Mouse (Mus musculus) ES-Bruce4 (cell line): Measurements from ENCODE around the gene 6430531B16Rik. TPM values are rescaled to one million over a fixed set of nuclear protein-coding genes. Genes with fewer than 3 reads are reported as not detected.
A peak's percentile ranks its signal among the peaks of the same experiment; 100 is the strongest.

Source experiments
- H3K27ac ChIP-seq: 2 replicates; pipeline ENCODE4 v1.5.1; 2012; ENCODE audit warnings: low read length, inconsistent platforms; ENCODE audit not compliant: insufficient read depth
- H3K27me3 ChIP-seq: 2 replicates; pipeline ENCODE4 v1.6.1; 2012; ENCODE audit warnings: mild to moderate bottlenecking, low read length, inconsistent platforms; ENCODE audit not compliant: control insufficient read depth, poor library complexity, insufficient read depth, severe bottlenecking
- H3K36me3 ChIP-seq: 2 replicates; pipeline ENCODE4 v1.6.1; 2012; ENCODE audit warnings: inconsistent platforms, mild to moderate bottlenecking, low read length, moderate library complexity; ENCODE audit not compliant: control insufficient read depth, poor library complexity, insufficient read depth, severe bottlenecking
- H3K4me1 ChIP-seq: one replicate; pipeline ENCODE4 v1.8.1; 2011; ENCODE audit warnings: low read length; ENCODE audit not compliant: control insufficient read depth, insufficient read depth
- H3K4me3 ChIP-seq: 2 replicates; pipeline ENCODE4 v1.5.1; 2011; ENCODE audit warnings: low read depth, mild to moderate bottlenecking, low read length
- H3K9ac ChIP-seq: 2 replicates; pipeline ENCODE4 v1.6.1; 2012; ENCODE audit warnings: low read depth, mild to moderate bottlenecking, inconsistent platforms; ENCODE audit not compliant: poor library complexity, severe bottlenecking
- H3K9me3 ChIP-seq: replicated peaks from 2 replicates; pipeline ENCODE4 v1.6.1; 2012; ENCODE audit warnings: mild to moderate bottlenecking, low read length, inconsistent platforms; ENCODE audit not compliant: control insufficient read depth, poor library complexity, insufficient read depth, severe bottlenecking
- CTCF ChIP-seq: IDR thresholded peaks from one replicate; pipeline ENCODE4 v1.8.1; 2011; ENCODE audit warnings: low read depth, low read length
- EP300 ChIP-seq: IDR thresholded peaks from 2 replicates; pipeline ENCODE4 v1.6.1; 2011; ENCODE audit warnings: low read depth, low read length; ENCODE audit not compliant: insufficient read depth
- POLR2A ChIP-seq: IDR thresholded peaks from one replicate; pipeline ENCODE4 v1.8.1; 2011; ENCODE audit warnings: low read length; ENCODE audit not compliant: insufficient read depth
- polyA plus RNA-seq: library from polyadenylated mRNA; stranded (reverse); fragments of >200 nt; gene quantifications from 2 replicates; pipeline ENCODE4 v1.2.4, GENCODE M21; 2011; ENCODE audit warnings: low read depth; ENCODE audit not compliant: missing spikeins, insufficient read depth, insufficient read length

The 6430531B16Rik gene
- polyA plus RNA-seq, 1 experiment = 3.9 TPM

- Histone ChIP-seq H3K9me3 (no peaks in the 10 kb centered on the region), H3K27ac (peak overlapping the region; percentile 98), H3K4me1 (peaks cover 5% of the 10 kb centered on the region), H3K27me3 (no peaks in the 10 kb centered on the region), H3K9ac (peak overlapping the region; percentile 77), H3K4me3 (peak overlapping the region; percentile 77), H3K36me3 (peaks cover 14% of the 10 kb centered on the region)
- TF ChIP-seq POLR2A = peak; percentile 8
- TF ChIP-seq CTCF = no peak
- TF ChIP-seq EP300 = peak; percentile 75; the same call in 1 of the 2 replicates
Observed at GRCm38 (mm10) chr7:139946032-139946431, 32.5 kb downstream of the 6430531B16Rik start.

- TF ChIP-seq CTCF = no peak
- peak; percentile 99 for TF ChIP-seq EP300
- H3K9me3 ChIP-seq = no peaks in the 10 kb centered on the region
- no peaks in the 10 kb centered on the region for H3K27me3 ChIP-seq
- H3K9ac ChIP-seq = peak overlapping the region; percentile 87
- peaks cover 5% of the 10 kb centered on the region for H3K4me1 ChIP-seq
- peaks cover 14% of the 10 kb centered on the region for H3K36me3 ChIP-seq
- H3K4me3 ChIP-seq = peak overlapping the region; percentile 82
- peak overlapping the region; percentile 98 for H3K27ac ChIP-seq
Observed at GRCm38 (mm10) chr7:139945516-139945915, 33.0 kb downstream of the 6430531B16Rik start.

DNA sequence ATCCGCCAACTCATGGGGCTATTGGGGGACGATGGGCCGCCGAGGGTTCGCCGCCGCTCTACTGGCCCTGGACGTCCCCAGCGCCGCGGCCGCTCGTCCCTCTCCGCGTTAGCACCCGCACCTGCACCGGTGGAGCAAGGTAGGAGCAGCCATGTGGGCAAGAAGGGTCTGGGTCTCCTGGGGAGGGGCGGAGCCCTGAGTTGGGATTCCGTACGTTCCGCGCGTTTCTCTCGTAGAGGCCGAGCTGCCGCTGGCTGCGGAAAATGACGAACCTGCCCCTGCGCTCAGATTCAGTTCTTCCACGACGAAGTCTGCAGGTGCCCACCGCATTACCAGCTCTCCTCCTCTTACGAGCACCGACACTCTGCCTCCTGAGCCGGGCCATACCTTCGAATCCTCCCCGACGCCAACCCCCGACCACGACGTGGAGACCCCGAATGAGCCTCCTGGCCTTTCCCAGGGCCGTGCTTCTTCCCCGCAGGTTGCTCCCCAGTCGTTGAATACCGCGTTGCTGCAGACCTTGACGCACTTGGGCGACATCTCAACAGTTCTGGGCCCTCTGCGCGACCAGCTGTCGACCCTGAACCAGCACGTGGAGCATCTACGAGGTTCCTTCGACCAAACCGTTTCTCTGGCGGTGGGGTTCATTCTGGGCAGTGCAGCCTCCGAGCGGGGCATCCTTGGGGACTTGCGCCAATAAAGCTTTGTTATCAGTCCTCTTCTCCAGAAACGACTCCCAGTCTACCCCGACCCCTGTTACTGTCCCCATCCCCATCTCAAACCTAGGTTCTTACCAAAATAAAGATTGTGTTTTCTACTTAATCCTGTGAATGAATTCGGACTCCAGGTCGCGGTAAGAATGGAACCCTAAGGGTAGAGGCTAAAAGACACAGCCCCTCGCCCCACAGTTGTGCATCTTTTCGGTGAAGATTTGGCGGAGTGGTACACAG lies 34.0 kb downstream of the 6430531B16Rik start:
- no peaks in the 10 kb centered on the region for H3K9me3 ChIP-seq
- no peaks in the 10 kb centered on the region for H3K27me3 ChIP-seq
- peak overlapping the region; percentile 90 for H3K27ac ChIP-seq

GRCm38 (mm10) chr7:139943674-139944281 lies 34.8 kb downstream of the 6430531B16Rik start, which contains the start of gene Utf1:
Utf1 (plus strand) TSS chr7:139943789.
- H3K27ac ChIP-seq = peak within 1 kb of the TSS; percentile 90
- H3K36me3 ChIP-seq = peaks cover 14% of the 10 kb centered on the region
- H3K9ac ChIP-seq = peak within 1 kb of the TSS; percentile 87
- peak within 1 kb of the TSS; percentile 82 for H3K4me3 ChIP-seq
- no peaks in the 10 kb centered on the region for H3K9me3 ChIP-seq
- H3K27me3 ChIP-seq = no peaks in the 10 kb centered on the region
- peaks cover 6% of the 10 kb centered on the region for H3K4me1 ChIP-seq
- TF ChIP-seq CTCF = no peak
- peak; percentile 97 for TF ChIP-seq POLR2A
- peak; percentile 62; the same call in 1 of the 2 replicates for TF ChIP-seq EP300

More for the DNA sequence above, 34.0 kb downstream of the 6430531B16Rik start:
- Histone ChIP-seq H3K4me1 (peaks cover 5% of the 10 kb centered on the region), H3K9ac (peak overlapping the region; percentile 87), H3K36me3 (peaks cover 14% of the 10 kb centered on the region), H3K4me3 (peak overlapping the region; percentile 82)
- TF ChIP-seq POLR2A = no peak
- TF ChIP-seq CTCF = no peak
- no peak for TF ChIP-seq EP300

DNA sequence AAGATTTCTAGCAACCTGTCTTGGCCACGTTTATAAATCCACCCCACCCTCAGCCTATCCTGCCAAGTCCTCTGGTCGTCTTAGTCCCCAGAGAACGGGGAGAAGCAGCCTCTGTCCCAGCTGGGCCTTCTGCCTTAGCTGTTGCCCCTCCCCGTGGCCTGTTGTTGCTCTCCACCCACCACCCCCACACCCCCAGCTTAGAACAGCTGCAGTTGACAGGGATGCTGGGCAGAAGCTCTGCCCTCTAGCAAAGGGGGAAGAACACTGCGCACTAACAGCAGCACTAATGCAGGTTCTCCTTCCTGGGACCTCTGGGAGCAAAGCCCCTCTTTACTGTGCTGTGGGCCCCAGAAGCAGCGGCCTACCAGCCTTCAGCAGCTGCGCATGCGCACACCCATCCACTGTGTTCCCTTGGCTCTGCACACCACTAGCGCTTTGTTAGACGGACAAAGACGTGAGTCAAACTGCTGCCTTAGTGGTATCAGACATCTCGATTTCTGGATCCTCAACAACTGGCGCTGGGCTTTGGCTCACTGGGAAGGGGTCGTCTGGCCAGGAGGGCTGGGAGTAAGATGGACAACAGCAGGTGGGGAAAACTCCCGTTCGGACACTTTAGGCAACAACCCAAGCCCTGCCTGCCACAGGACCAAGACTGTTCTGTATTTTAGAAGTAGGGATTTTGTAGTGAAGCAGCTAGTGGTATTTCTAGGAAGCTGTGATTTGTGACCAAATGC lies 37.9 kb downstream of the 6430531B16Rik start:
- TF ChIP-seq POLR2A (peak; percentile 29), CTCF (no peak), EP300 (peak; percentile 70)
- Histone ChIP-seq H3K4me1 (peaks cover 5% of the 10 kb centered on the region), H3K27ac (peak overlapping the region; percentile 77), H3K36me3 (peaks cover 8% of the 10 kb centered on the region), H3K9me3 (no peaks in the 10 kb centered on the region), H3K4me3 (peak overlapping the region; percentile 19), H3K27me3 (no peaks in the 10 kb centered on the region), H3K9ac (peak overlapping the region; percentile 25; the same call in 1 of the 2 replicates)
